Mouse (Mus musculus): ENCODE measurements around the gene Ccl22. TPM values are rescaled to one million over a fixed set of nuclear protein-coding genes. Genes with fewer than 3 reads are reported as not detected.

Ccl22 gene
- polyA plus RNA-seq, 1 experiment: not detected

GRCm38 (mm10) chr8:94754486-94754885 is 9.1 kb downstream of the Ccl22 start:
- WGBS: 82% methylated on average over 2 of the region's 2 CpGs
- TF ChIP-seq POLR2A (IDR thresholded peaks at IDR 0.05; ENCODE audit: borderline replicate concordance, control insufficient read depth, low read depth, low read length) (no peak), CTCF (IDR thresholded peaks at IDR 0.05; ENCODE audit: control insufficient read depth, insufficient read depth, low read length) (no peak)
- Histone ChIP-seq H3K27ac (ENCODE audit: control insufficient read depth, insufficient read depth, low read depth, low read length, poor library complexity) (no peak overlapping the region), H3K4me1 (ENCODE audit: control insufficient read depth, insufficient read depth, low read length) (no peaks in the 10 kb centered on the region), H3K4me3 (replicated peaks; ENCODE audit: control insufficient read depth, low read depth, low read length) (no peak overlapping the region)

- Histone ChIP-seq H3K4me3 (replicated peaks; ENCODE audit: control insufficient read depth, low read depth, low read length) (no peak overlapping the region), H3K27ac (ENCODE audit: control insufficient read depth, insufficient read depth, low read depth, low read length, poor library complexity) (no peak overlapping the region), H3K4me1 (ENCODE audit: control insufficient read depth, insufficient read depth, low read length) (no peaks in the 10 kb centered on the region)
- 73% methylated on average over 9 of the region's 9 CpGs for WGBS
- TF ChIP-seq POLR2A (IDR thresholded peaks at IDR 0.05; ENCODE audit: borderline replicate concordance, control insufficient read depth, low read depth, low read length): no peak
- TF ChIP-seq CTCF (IDR thresholded peaks at IDR 0.05; ENCODE audit: control insufficient read depth, insufficient read depth, low read length): no peak
Measured at GRCm38 (mm10) chr8:94767035-94767434, 21.6 kb downstream of the Ccl22 start.

- 27% methylated on average over 6 of the region's 6 CpGs for WGBS
- Histone ChIP-seq H3K27ac (ENCODE audit: control insufficient read depth, insufficient read depth, low read depth, low read length, poor library complexity) (no peak overlapping the region), H3K4me3 (replicated peaks; ENCODE audit: control insufficient read depth, low read depth, low read length) (no peak overlapping the region), H3K4me1 (ENCODE audit: control insufficient read depth, insufficient read depth, low read length) (no peaks in the 10 kb centered on the region)
- no peak for TF ChIP-seq CTCF (IDR thresholded peaks at IDR 0.05; ENCODE audit: control insufficient read depth, insufficient read depth, low read length)
- TF ChIP-seq POLR2A (IDR thresholded peaks at IDR 0.05; ENCODE audit: borderline replicate concordance, control insufficient read depth, low read depth, low read length): no peak
Measured at GRCm38 (mm10) chr8:94770945-94771344, 25.6 kb downstream of the Ccl22 start.

- 2% methylated on average over 38 of the region's 38 CpGs for WGBS
- H3K4me3 ChIP-seq (replicated peaks; ENCODE audit: control insufficient read depth, low read depth, low read length): no peak within 1 kb of the TSS
- no peak within 1 kb of the TSS for H3K27ac ChIP-seq (ENCODE audit: control insufficient read depth, insufficient read depth, low read depth, low read length, poor library complexity)
- TF ChIP-seq CTCF (IDR thresholded peaks at IDR 0.05; ENCODE audit: control insufficient read depth, insufficient read depth, low read length) (no peak), POLR2A (IDR thresholded peaks at IDR 0.05; ENCODE audit: borderline replicate concordance, control insufficient read depth, low read depth, low read length) (no peak)
- no peaks in the 10 kb centered on the region for H3K4me1 ChIP-seq (ENCODE audit: control insufficient read depth, insufficient read depth, low read length)
Measured at GRCm38 (mm10) chr8:94771941-94772670, 26.7 kb downstream of the Ccl22 start, which contains the start of gene Cx3cl1. TSS of gene Cx3cl1 (plus strand) at chr8:94772009.

GRCm38 (mm10) chr8:94773048-94773447 is 27.7 kb downstream of the Ccl22 start:
- Histone ChIP-seq H3K4me3 (replicated peaks; ENCODE audit: control insufficient read depth, low read depth, low read length) (no peak overlapping the region), H3K27ac (ENCODE audit: control insufficient read depth, insufficient read depth, low read depth, low read length, poor library complexity) (no peak overlapping the region), H3K4me1 (ENCODE audit: control insufficient read depth, insufficient read depth, low read length) (no peaks in the 10 kb centered on the region)
- WGBS: 83% methylated on average over 6 of the region's 6 CpGs
- no peak for TF ChIP-seq CTCF (IDR thresholded peaks at IDR 0.05; ENCODE audit: control insufficient read depth, insufficient read depth, low read length)
- TF ChIP-seq POLR2A (IDR thresholded peaks at IDR 0.05; ENCODE audit: borderline replicate concordance, control insufficient read depth, low read depth, low read length): no peak

GRCm38 (mm10) chr8:94773700-94774171 is 28.3 kb downstream of the Ccl22 start:
- Histone ChIP-seq H3K4me1 (ENCODE audit: control insufficient read depth, insufficient read depth, low read length) (no peaks in the 10 kb centered on the region), H3K4me3 (replicated peaks; ENCODE audit: control insufficient read depth, low read depth, low read length) (no peak overlapping the region), H3K27ac (ENCODE audit: control insufficient read depth, insufficient read depth, low read depth, low read length, poor library complexity) (no peak overlapping the region)
- 86% methylated on average over 12 of the region's 12 CpGs for WGBS
- TF ChIP-seq POLR2A (IDR thresholded peaks at IDR 0.05; ENCODE audit: borderline replicate concordance, control insufficient read depth, low read depth, low read length) (no peak), CTCF (IDR thresholded peaks at IDR 0.05; ENCODE audit: control insufficient read depth, insufficient read depth, low read length) (no peak)

DNA sequence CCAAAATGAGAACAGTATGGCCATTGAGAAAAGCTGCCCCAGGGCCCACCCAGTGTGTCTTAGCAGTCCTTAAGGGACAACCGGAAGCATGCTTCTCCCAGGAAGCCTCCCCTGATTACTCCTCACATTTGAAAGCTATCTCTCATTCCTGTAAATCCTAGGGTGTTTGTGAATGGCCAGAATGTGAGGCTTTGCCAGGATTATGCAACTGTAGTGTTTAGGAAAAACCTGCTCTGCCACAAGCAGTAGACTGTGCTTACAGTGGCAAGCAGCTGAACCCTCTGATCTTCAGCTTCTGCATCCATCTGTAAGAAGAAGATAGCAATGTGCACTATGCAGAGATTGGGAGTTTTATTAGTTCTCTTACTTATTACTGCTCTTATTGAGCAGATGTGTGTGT is 29.2 kb downstream of the Ccl22 start:
- 90% methylated on average over 1 of the region's 1 CpGs for WGBS
- no peak overlapping the region for H3K4me3 ChIP-seq (replicated peaks; ENCODE audit: control insufficient read depth, low read depth, low read length)
- no peak for TF ChIP-seq POLR2A (IDR thresholded peaks at IDR 0.05; ENCODE audit: borderline replicate concordance, control insufficient read depth, low read depth, low read length)
- no peak for TF ChIP-seq CTCF (IDR thresholded peaks at IDR 0.05; ENCODE audit: control insufficient read depth, insufficient read depth, low read length)
- H3K4me1 ChIP-seq (ENCODE audit: control insufficient read depth, insufficient read depth, low read length): no peaks in the 10 kb centered on the region; the same call in 1 of the 2 replicates
- H3K27ac ChIP-seq (ENCODE audit: control insufficient read depth, insufficient read depth, low read depth, low read length, poor library complexity): no peak overlapping the region

GRCm38 (mm10) chr8:94776346-94776745 is 31.0 kb downstream of the Ccl22 start:
- Histone ChIP-seq H3K4me3 (replicated peaks; ENCODE audit: control insufficient read depth, low read depth, low read length) (no peak overlapping the region), H3K27ac (ENCODE audit: control insufficient read depth, insufficient read depth, low read depth, low read length, poor library complexity) (no peak overlapping the region), H3K4me1 (ENCODE audit: control insufficient read depth, insufficient read depth, low read length) (no peaks in the 10 kb centered on the region; the same call in 1 of the 2 replicates)
- TF ChIP-seq POLR2A (IDR thresholded peaks at IDR 0.05; ENCODE audit: borderline replicate concordance, control insufficient read depth, low read depth, low read length) (no peak), CTCF (IDR thresholded peaks at IDR 0.05; ENCODE audit: control insufficient read depth, insufficient read depth, low read length) (no peak)
- WGBS: 66% methylated on average over 2 of the region's 2 CpGs
